In genomic region chr17:50517781-50518415, GRCm38 (mm10) we compare ENCODE assay signal across 22 mouse cellular contexts. TPM values are rescaled to one million over a fixed set of nuclear protein-coding genes. Genes with fewer than 3 reads are reported as not detected.
A peak's percentile ranks its signal among the peaks of the same experiment; 100 is the strongest.
DNase-seq lines count a peak whose midpoint lies in the region; ATAC-seq and TF ChIP-seq lines count a peak whose summit lies in the region.
"Had no signal": no experiment of that assay in that cellular context is flagged by ENCODE, and none has a peak within 500 bp of the region (broad histone marks: within the 10 kb centered on the region; RNA-seq: fewer than 3 reads in every experiment).

No protein-coding gene starts in this region.

- ATAC-seq in midbrain, embryonic 11.5 days (ENCODE audit: low FRiP score): no peak
- ATAC-seq in midbrain, embryonic 15.5 days (replicated peaks): no peak
- peak; percentile 45 for ATAC-seq in neutrophil, adult 5-6 weeks (ENCODE audit: extremely low read depth, insufficient number of reproducible peaks, low FRiP score, poor library complexity, severe bottlenecking)
- ATAC-seq: forebrain, embryonic 15.5 days had no signal

- DNase-seq in heart, adult 11 months: peak; percentile 52
- no peak for DNase-seq in heart, postnatal 4 days
- DNase-seq in midbrain, embryonic 11.5 days (ENCODE audit: low spot score, missing footprints): peak; percentile 71
- peak; percentile 35 for DNase-seq in MEL (ENCODE audit: low read depth, low spot score)
- no peak for DNase-seq in retina, embryonic 14.5 days (ENCODE audit: low spot score)
- no peak for DNase-seq in left cerebral cortex, postnatal 36 days (ENCODE audit: low spot score in 2 of 2)
- DNase-seq: adrenal gland, postnatal 10 days; cerebellum, adult 11 months; cerebellum, adult 8-10 months; cerebellum, postnatal 14 days; gastrocnemius, postnatal 10 days; heart, adult 2 months; heart, postnatal 14 days had no signal

- TF ChIP-seq CTCF in MEL (IDR thresholded peaks at IDR 0.05 in 2 of 3, conservative IDR thresholded peaks at IDR 0.05 in 1 of 3; ENCODE audit: control insufficient read depth in 1 of 3, insufficient read depth in 1 of 3, low read depth in 2 of 3, low read length in 3 of 3, poor library complexity in 1 of 3, severe bottlenecking in 1 of 3): no peak

- TF ChIP-seq EP300 in MEL (IDR thresholded peaks at IDR 0.05; ENCODE audit: low read depth in 1 of 2, low read length in 2 of 2): no peak

- no peak overlapping the region for H3K4me2 ChIP-seq in midbrain, embryonic 11.5 days
- H3K4me2 ChIP-seq in midbrain, embryonic 15.5 days: no peak overlapping the region
- H3K4me2 ChIP-seq: embryonic facial prominence, embryonic 12.5 days; forebrain, embryonic 15.5 days; heart, embryonic 11.5 days; heart, embryonic 15.5 days; hindbrain, embryonic 14.5 days had no signal

- 87% methylated on average over 6 of the region's 6 CpGs for WGBS in midbrain, embryonic 11.5 days
- 69% methylated on average over 6 of the region's 6 CpGs for WGBS in midbrain, embryonic 15.5 days

- H3K9ac ChIP-seq in midbrain, embryonic 11.5 days (ENCODE audit: low read length): no peak overlapping the region
- H3K9ac ChIP-seq in midbrain, embryonic 15.5 days: no peak overlapping the region
- no peak overlapping the region for H3K9ac ChIP-seq in MEL (ENCODE audit: control insufficient read depth, low read depth, low read length, poor library complexity, severe bottlenecking)
- H3K9ac ChIP-seq: embryonic facial prominence, embryonic 12.5 days; forebrain, embryonic 15.5 days; heart, embryonic 15.5 days; hindbrain, embryonic 14.5 days had no signal

- no peaks in the 10 kb centered on the region for H3K27me3 ChIP-seq in midbrain, embryonic 11.5 days (ENCODE audit: control insufficient read depth, insufficient read depth, low read length)
- no peaks in the 10 kb centered on the region for H3K27me3 ChIP-seq in midbrain, embryonic 15.5 days (replicated peaks)
- no peaks in the 10 kb centered on the region for H3K27me3 ChIP-seq in MEL (ENCODE audit: control insufficient read depth in 1 of 2, insufficient read depth in 2 of 2, low read length in 2 of 2)
- H3K27me3 ChIP-seq: embryonic facial prominence, embryonic 12.5 days; forebrain, embryonic 15.5 days; heart, embryonic 15.5 days had no signal

- TF ChIP-seq POLR2A in MEL (IDR thresholded peaks at IDR 0.05; ENCODE audit: control insufficient read depth in 1 of 2, insufficient read depth in 1 of 2, low read depth in 1 of 2, low read length in 2 of 2, poor library complexity in 1 of 2): no peak

- intact Hi-C loops in left cerebral cortex, postnatal 36 days (cut with DNase I): no loop called here

- TF ChIP-seq RAD21 in MEL (IDR thresholded peaks at IDR 0.05; ENCODE audit: low read depth, low read length): no peak

- H3K36me3 ChIP-seq in midbrain, embryonic 11.5 days (ENCODE audit: control insufficient read depth, insufficient read depth, low read length): no peaks in the 10 kb centered on the region
- H3K36me3 ChIP-seq in midbrain, embryonic 15.5 days (replicated peaks): no peaks in the 10 kb centered on the region
- peaks cover 27 to 42% of the 10 kb centered on the region in 2 experiments for H3K36me3 ChIP-seq in MEL (ENCODE audit: control insufficient read depth in 1 of 2, insufficient read depth in 2 of 2, low read length in 2 of 2)
- H3K36me3 ChIP-seq: embryonic facial prominence, embryonic 12.5 days; forebrain, embryonic 15.5 days; G1E; heart, embryonic 15.5 days; hindbrain, embryonic 10.5 days had no signal

- H3K4me1 ChIP-seq in midbrain, embryonic 11.5 days (ENCODE audit: control insufficient read depth, insufficient read depth, low read length): peaks cover 4% of the 10 kb centered on the region
- H3K4me1 ChIP-seq in midbrain, embryonic 15.5 days: peaks cover 9% of the 10 kb centered on the region
- peaks cover 33% of the 10 kb centered on the region in 2 experiments for H3K4me1 ChIP-seq in MEL (ENCODE audit: control insufficient read depth in 1 of 2, insufficient read depth in 2 of 2, low read length in 2 of 2)
- H3K4me1 ChIP-seq: embryonic facial prominence, embryonic 12.5 days; hindbrain, embryonic 10.5 days had no signal

- H3K9me3 ChIP-seq in midbrain, embryonic 11.5 days (ENCODE audit: control insufficient read depth, low read length): no peaks in the 10 kb centered on the region
- H3K9me3 ChIP-seq in midbrain, embryonic 15.5 days: no peaks in the 10 kb centered on the region
- H3K9me3 ChIP-seq in MEL (replicated peaks; ENCODE audit: insufficient read depth, low read length): no peaks in the 10 kb centered on the region
- H3K9me3 ChIP-seq: embryonic facial prominence, embryonic 12.5 days; forebrain, embryonic 15.5 days; heart, embryonic 15.5 days; hindbrain, embryonic 10.5 days had no signal

- H3K79me2 ChIP-seq in MEL (ENCODE audit: control insufficient read depth, insufficient read depth, low read length, poor library complexity): peaks cover 74% of the 10 kb centered on the region

- H3K4me3 ChIP-seq in midbrain, embryonic 11.5 days (ENCODE audit: low read depth, low read length): no peak overlapping the region
- no peak overlapping the region for H3K4me3 ChIP-seq in midbrain, embryonic 15.5 days
- H3K4me3 ChIP-seq in MEL (ENCODE audit: control insufficient read depth in 1 of 2, insufficient read depth in 1 of 2, low read depth in 2 of 2, low read length in 2 of 2): no peak overlapping the region
- H3K4me3 ChIP-seq: embryonic facial prominence, embryonic 12.5 days; forebrain, embryonic 15.5 days; heart, adult 2 months; heart, embryonic 15.5 days; hindbrain, embryonic 10.5 days had no signal

- no peak overlapping the region for H3K27ac ChIP-seq in midbrain, embryonic 11.5 days (ENCODE audit: low read depth, low read length)
- H3K27ac ChIP-seq in midbrain, embryonic 15.5 days: no peak overlapping the region
- H3K27ac ChIP-seq in MEL (ENCODE audit: control insufficient read depth, low read depth, low read length): no peak overlapping the region
- H3K27ac ChIP-seq: embryonic facial prominence, embryonic 12.5 days; forebrain, embryonic 15.5 days; heart, adult 2 months; heart, embryonic 15.5 days; hindbrain, embryonic 10.5 days; hindbrain, embryonic 14.5 days had no signal

TF ChIP-seq in MEL, 35 proteins besides CTCF, POLR2A, EP300 and RAD21:
- TF ChIP-seq JUND (IDR thresholded peaks at IDR 0.05; ENCODE audit: low read depth, low read length): no peak
- TF ChIP-seq E2F4 (IDR thresholded peaks at IDR 0.05; ENCODE audit: borderline replicate concordance, low read depth, low read length): no peak
- TF ChIP-seq ELF1 (IDR thresholded peaks at IDR 0.05; ENCODE audit: low read depth, low read length): no peak
- peak; percentile 32; the same call in 1 of the 2 replicates for TF ChIP-seq GATA1 (IDR thresholded peaks at IDR 0.05; ENCODE audit: low read depth, low read length)
- no peak for TF ChIP-seq KAT2A (conservative IDR thresholded peaks at IDR 0.05; ENCODE audit: low read depth, low read length)
- no peak for TF ChIP-seq RCOR1 (IDR thresholded peaks at IDR 0.05; ENCODE audit: low read depth, low read length)
- peak; percentile 38 for TF ChIP-seq ZNF384 (IDR thresholded peaks at IDR 0.05; ENCODE audit: low read depth, low read length)
- TF ChIP-seq TBP (IDR thresholded peaks at IDR 0.05; ENCODE audit: low read depth, low read length): no peak
TF ChIP-seq in MEL: peak in this region for 2.

RNA-seq across cellular contexts. Expression of gene Plcl2, which starts 8.7 kb away (rescaled TPM):
- 10 to 100 TPM; 14.2 to 15.1 TPM for total RNA-seq in heart, postnatal 4 days (2021)
- polyA plus RNA-seq in midbrain, embryonic 11.5 days (2014; fragmentation: Nextera tagmentation; extraction: Ambion mirVana): 6.1 and 6.5 TPM in 2 replicates
- 9.6 and 11.4 TPM in 2 replicates for polyA plus RNA-seq in midbrain, embryonic 15.5 days (2015; fragmentation: Nextera tagmentation; extraction: Ambion mirVana)
- total RNA-seq in MEL (2012; rRNA removed): 56.0 and 83.7 TPM in 2 replicates
- polyA plus RNA-seq in MEL (2012; ENCODE audit: insufficient read depth in 1 of 2, insufficient read length in 2 of 2, low read depth in 1 of 2, low replicate concordance in 2 of 2, missing spikeins in 1 of 2): 10 to 100 TPM in 1 of 2 experiments, not detected in 1; 23.6 TPM
- total RNA-seq in neutrophil, adult 5-6 weeks (2017): 93.9 and 102 TPM in 2 replicates
- 10 to 100 TPM; 84.0 to 89.2 TPM for total RNA-seq in left cerebral cortex, postnatal 36 days (2021)
- polyA plus RNA-seq: G1E had no signal

Comparison
In these comparisons a context has a peak if more than half of its experiments do, and no peak if none do; other contexts are left out.
1. DNase-seq: peak in heart, adult 11 months (single experiment), midbrain, embryonic 11.5 days (single experiment) and MEL (single experiment); none in heart, postnatal 4 days (single experiment), retina, embryonic 14.5 days (single experiment) and left cerebral cortex, postnatal 36 days (0 of 2).